Mouse (Mus musculus) MEL (cell line): ENCODE measurements around the gene Rnf10. TPM values are rescaled to one million over a fixed set of nuclear protein-coding genes. Genes with fewer than 3 reads are reported as not detected.

Source experiments
- DNase-seq: peaks from one replicate; pipeline ENCODE4 v3.0.0; 2011; ENCODE audit warnings: low read depth, low spot score
- H3K27ac ChIP-seq: 2 replicates; pipeline ENCODE4 v1.5.1; 2012; ENCODE audit warnings: low read depth, mild to moderate bottlenecking, control low read depth, low read length, moderate library complexity; ENCODE audit not compliant: control insufficient read depth
- H3K27me3 ChIP-seq, 2 experiments: fragments of 150-350 bp in 1 of 2; sonication (generic) in 1 of 2; 2 replicates each; pipeline ENCODE4 v1.6.1; 2012; ENCODE audit warnings: low read length in 2 of 2, mild to moderate bottlenecking in 2 of 2, improper control_type of control experiment in 1 of 2, moderate library complexity in 1 of 2; ENCODE audit not compliant: insufficient read depth in 2 of 2, control insufficient read depth in 1 of 2
- H3K36me3 ChIP-seq, 2 experiments: 2 replicates each; pipeline ENCODE4 v1.6.1; 2012 to 2014; ENCODE audit warnings: low read length in 2 of 2, improper control_type of control experiment in 1 of 2, inconsistent platforms in 1 of 2, mild to moderate bottlenecking in 1 of 2; ENCODE audit not compliant: insufficient read depth in 2 of 2, control insufficient read depth in 1 of 2
- H3K4me1 ChIP-seq, 2 experiments: fragments of 150-350 bp in 1 of 2; sonication (generic) in 1 of 2; 2 replicates each; pipeline ENCODE4 v1.6.1; 2012; ENCODE audit warnings: low read length in 2 of 2, improper control_type of control experiment in 1 of 2, mild to moderate bottlenecking in 1 of 2; ENCODE audit not compliant: insufficient read depth in 2 of 2, control insufficient read depth in 1 of 2
- H3K4me3 ChIP-seq, 2 experiments: fragments of 150-350 bp in 1 of 2; sonication (generic) in 1 of 2; 2 replicates each; pipeline ENCODE4 v1.5.1; 2012; ENCODE audit warnings: low read depth in 2 of 2, low read length in 2 of 2, mild to moderate bottlenecking in 2 of 2, moderate library complexity in 2 of 2, control low read depth in 1 of 2, improper control_type of control experiment in 1 of 2; ENCODE audit not compliant: control insufficient read depth in 1 of 2, insufficient read depth in 1 of 2
- H3K79me2 ChIP-seq: 2 replicates; pipeline ENCODE4 v1.6.1; 2012; ENCODE audit warnings: mild to moderate bottlenecking, low read length, moderate library complexity; ENCODE audit not compliant: control insufficient read depth, poor library complexity, insufficient read depth
- H3K9ac ChIP-seq: 2 replicates; pipeline ENCODE4 v1.6.1; 2012; ENCODE audit warnings: low read depth, mild to moderate bottlenecking, control low read depth, low read length, moderate library complexity; ENCODE audit not compliant: control insufficient read depth, poor library complexity, severe bottlenecking
- H3K9me3 ChIP-seq: fragments of 150-350 bp; sonication (generic); replicated peaks from 2 replicates; pipeline ENCODE4 v1.6.1; 2012; ENCODE audit warnings: mild to moderate bottlenecking, low read length, improper control_type of control experiment, moderate library complexity; ENCODE audit not compliant: insufficient read depth
- BHLHE40 ChIP-seq: IDR thresholded peaks from 2 replicates; pipeline ENCODE4 v1.6.1; 2012; ENCODE audit warnings: low read depth, mild to moderate bottlenecking, inconsistent platforms, low read length, improper control_type of control experiment, borderline replicate concordance
- CHD2 ChIP-seq: IDR thresholded peaks from 2 replicates; pipeline ENCODE4 v1.6.1; 2011; ENCODE audit warnings: low read length, improper control_type of control experiment
- CTCF ChIP-seq, 3 experiments: IDR thresholded peaks in 2 of 3; conservative IDR thresholded peaks in 1 of 3; 2 replicates each; pipeline ENCODE4 v1.5.1; 2011 to 2012; ENCODE audit warnings: low read length in 3 of 3, low read depth in 2 of 3, mild to moderate bottlenecking in 2 of 3, improper control_type of control experiment in 1 of 3, inconsistent platforms in 1 of 3, mixed read lengths in 1 of 3, moderate library complexity in 1 of 3; ENCODE audit not compliant: control insufficient read depth in 1 of 3, insufficient read depth in 1 of 3, poor library complexity in 1 of 3, severe bottlenecking in 1 of 3
- ELF1 ChIP-seq: IDR thresholded peaks from 2 replicates; pipeline ENCODE4 v1.6.1; 2014; ENCODE audit warnings: low read depth, mild to moderate bottlenecking, inconsistent platforms, low read length, improper control_type of control experiment, moderate library complexity
- ETS1 ChIP-seq: IDR thresholded peaks from 2 replicates; pipeline ENCODE4 v1.6.1; 2012; ENCODE audit warnings: low read depth, mild to moderate bottlenecking, inconsistent platforms, low read length, improper control_type of control experiment, moderate library complexity
- GABPA ChIP-seq: IDR thresholded peaks from 2 replicates; pipeline ENCODE4 v1.6.1; 2012; ENCODE audit warnings: low read depth, mild to moderate bottlenecking, inconsistent platforms, low read length, improper control_type of control experiment, moderate library complexity
- JUND ChIP-seq: IDR thresholded peaks from 2 replicates; pipeline ENCODE4 v1.6.1; 2011; ENCODE audit warnings: low read depth, mild to moderate bottlenecking, improper control_type of control experiment, low read length
- MAFK ChIP-seq: IDR thresholded peaks from 2 replicates; pipeline ENCODE4 v1.6.1; 2011; ENCODE audit warnings: low read depth, mild to moderate bottlenecking, low read length, improper control_type of control experiment, borderline replicate concordance
- MAX ChIP-seq: IDR thresholded peaks from 2 replicates; pipeline ENCODE4 v1.6.1; 2011; ENCODE audit warnings: low read length, improper control_type of control experiment
- MAZ ChIP-seq: IDR thresholded peaks from 2 replicates; pipeline ENCODE4 v1.6.1; 2012; ENCODE audit warnings: low read depth, mild to moderate bottlenecking, inconsistent platforms, low read length, improper control_type of control experiment
- MEF2A ChIP-seq: IDR thresholded peaks from 2 replicates; pipeline ENCODE4 v1.6.1; 2014; ENCODE audit warnings: low read depth, mild to moderate bottlenecking, inconsistent platforms, low read length, improper control_type of control experiment; ENCODE audit not compliant: poor library complexity, insufficient replicate concordance, severe bottlenecking; ENCODE audit errors: extremely low read depth
- MYB ChIP-seq: IDR thresholded peaks from 2 replicates; pipeline ENCODE4 v1.6.1; 2011; ENCODE audit warnings: mild to moderate bottlenecking, low read depth, low read length, improper control_type of control experiment
- NRF1 ChIP-seq: IDR thresholded peaks from 2 replicates; pipeline ENCODE4 v1.6.1; 2014; ENCODE audit warnings: low read depth, mild to moderate bottlenecking, inconsistent platforms, low read length, improper control_type of control experiment, moderate library complexity; ENCODE audit not compliant: poor library complexity, insufficient read depth, severe bottlenecking
- POLR2A ChIP-seq, 2 experiments: IDR thresholded peaks; 2 replicates each; pipeline ENCODE4 v1.6.1; 2011 to 2012; ENCODE audit warnings: low read length in 2 of 2, mild to moderate bottlenecking in 2 of 2, control low read depth in 1 of 2, improper control_type of control experiment in 1 of 2, low read depth in 1 of 2, moderate library complexity in 1 of 2; ENCODE audit not compliant: control insufficient read depth in 1 of 2, insufficient read depth in 1 of 2, poor library complexity in 1 of 2
- POLR2AphosphoS2 ChIP-seq: IDR thresholded peaks from 2 replicates; pipeline ENCODE4 v1.6.1; 2011; ENCODE audit warnings: low read length, improper control_type of control experiment
- RAD21 ChIP-seq: IDR thresholded peaks from 2 replicates; pipeline ENCODE4 v1.6.1; 2011; ENCODE audit warnings: mild to moderate bottlenecking, low read depth, low read length, improper control_type of control experiment
- SIN3A ChIP-seq: IDR thresholded peaks from 2 replicates; pipeline ENCODE4 v1.6.1; 2012; ENCODE audit warnings: low read length, improper control_type of control experiment, inconsistent platforms
- SMC3 ChIP-seq: IDR thresholded peaks from 2 replicates; pipeline ENCODE4 v1.6.1; 2011; ENCODE audit warnings: low read depth, low read length, improper control_type of control experiment
- TBP ChIP-seq: IDR thresholded peaks from 2 replicates; pipeline ENCODE4 v1.8.0; 2011; ENCODE audit warnings: low read depth, low read length, improper control_type of control experiment
- TCF12 ChIP-seq: IDR thresholded peaks from 2 replicates; pipeline ENCODE4 v1.6.1; 2014; ENCODE audit warnings: low read depth, mild to moderate bottlenecking, inconsistent platforms, low read length, improper control_type of control experiment, moderate library complexity
- UBTF ChIP-seq: IDR thresholded peaks from 2 replicates; pipeline ENCODE4 v1.6.1; 2012; ENCODE audit warnings: low read depth, mild to moderate bottlenecking, inconsistent platforms, low read length, improper control_type of control experiment, moderate library complexity, borderline replicate concordance; ENCODE audit not compliant: insufficient read depth
- USF2 ChIP-seq, 2 experiments: IDR thresholded peaks; 2 replicates each; pipeline ENCODE4 v1.6.1; 2011 to 2012; ENCODE audit warnings: improper control_type of control experiment in 2 of 2, low read length in 2 of 2, borderline replicate concordance in 1 of 2, inconsistent platforms in 1 of 2, low read depth in 1 of 2, mild to moderate bottlenecking in 1 of 2; ENCODE audit not compliant: insufficient read depth in 1 of 2
- ZKSCAN1 ChIP-seq: IDR thresholded peaks from 2 replicates; pipeline ENCODE4 v1.6.1; 2012; ENCODE audit warnings: low read depth, mild to moderate bottlenecking, inconsistent platforms, low read length, improper control_type of control experiment, moderate library complexity
- ZMIZ1 ChIP-seq: IDR thresholded peaks from 2 replicates; pipeline ENCODE4 v1.6.1; 2012; ENCODE audit warnings: low read depth, mild to moderate bottlenecking, inconsistent platforms, low read length, improper control_type of control experiment, moderate library complexity
- ZNF384 ChIP-seq: IDR thresholded peaks from 2 replicates; pipeline ENCODE4 v1.6.1; 2012; ENCODE audit warnings: low read depth, mild to moderate bottlenecking, inconsistent platforms, low read length, improper control_type of control experiment
- polyA plus RNA-seq, 2 experiments: library from polyadenylated mRNA; stranded (reverse) in 1 of 2; unstranded in 1 of 2; fragments of >175 nt in 1 of 2; fragments of >200 nt in 1 of 2; gene quantifications; 2 replicates each; pipeline versions ENCODE4 v1.2.1 to v1.2.4; 2012; ENCODE audit warnings: low replicate concordance in 2 of 2, low read depth in 1 of 2; ENCODE audit not compliant: insufficient read length in 2 of 2, insufficient read depth in 1 of 2, missing spikeins in 1 of 2
- total RNA-seq: library from RNA; depleted of rRNA; stranded (reverse); fragments of 300-350 nt; gene quantifications from 2 replicates; pipeline ENCODE4 v1.2.3, GENCODE M21; 2012

Gene Rnf10
- total and polyA plus RNA-seq, 3 experiments: 44.4 to 254 (median 165) TPM

DNA sequence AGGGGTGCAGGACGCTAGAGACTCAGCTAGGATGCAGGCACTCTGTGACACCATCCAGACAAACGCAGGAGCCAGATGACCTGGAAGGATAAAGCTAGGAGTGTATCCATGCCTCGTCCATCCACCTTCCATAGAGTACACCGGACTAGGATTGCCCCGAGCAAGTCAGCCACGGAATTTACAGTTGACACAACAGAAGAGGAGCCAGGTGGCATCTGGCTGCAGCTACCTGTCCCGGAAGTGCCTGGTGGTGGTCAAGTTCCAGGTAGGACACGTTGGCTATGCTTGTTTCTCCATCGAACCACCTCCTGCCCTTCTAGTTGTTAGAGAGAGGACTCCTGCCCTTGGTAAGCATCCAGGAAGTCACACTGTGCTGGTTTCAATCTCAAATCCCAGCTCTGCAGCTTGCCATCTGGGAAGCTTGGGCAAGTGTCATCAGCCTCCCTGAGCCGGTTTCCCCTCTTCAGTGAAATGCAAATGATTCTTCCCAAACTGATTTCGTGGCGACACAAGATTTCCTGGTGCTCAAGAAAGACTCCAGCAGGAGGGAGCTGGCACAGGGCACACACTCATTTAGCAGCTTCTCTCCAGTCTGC, 78.0 kb downstream of the Rnf10 start:
- no peak for TF ChIP-seq CHD2
- no peak for TF ChIP-seq POLR2AphosphoS2
- no peak for TF ChIP-seq RAD21
- TF ChIP-seq ZNF384: no peak
- TF ChIP-seq ZMIZ1: no peak
- TF ChIP-seq USF2 (IDR thresholded peaks at IDR 0.05; ENCODE audit: borderline replicate concordance in 1 of 2, insufficient read depth in 1 of 2, low read depth in 1 of 2, low read length in 2 of 2): no peak
- TF ChIP-seq, all 39 proteins: peak for 0
- peaks cover 0 to 7% of the 10 kb centered on the region in 2 experiments; a peak in 2 of 4 replicates for H3K27me3 ChIP-seq
- no peaks in the 10 kb centered on the region for H3K9me3 ChIP-seq
- no peak overlapping the region for H3K27ac ChIP-seq
- no peaks in the 10 kb centered on the region for H3K4me1 ChIP-seq
- DNase-seq: no peak
- H3K4me3 ChIP-seq: peak overlapping the region in 1 of 2 experiments; percentile 34; a peak in 1 of 4 replicates
- no peak overlapping the region; the same call in 1 of the 2 replicates for H3K9ac ChIP-seq
- H3K36me3 ChIP-seq: peaks cover 0 to 2% of the 10 kb centered on the region in 2 experiments; a peak in 1 of 4 replicates
- no peaks in the 10 kb centered on the region for H3K79me2 ChIP-seq

DNA sequence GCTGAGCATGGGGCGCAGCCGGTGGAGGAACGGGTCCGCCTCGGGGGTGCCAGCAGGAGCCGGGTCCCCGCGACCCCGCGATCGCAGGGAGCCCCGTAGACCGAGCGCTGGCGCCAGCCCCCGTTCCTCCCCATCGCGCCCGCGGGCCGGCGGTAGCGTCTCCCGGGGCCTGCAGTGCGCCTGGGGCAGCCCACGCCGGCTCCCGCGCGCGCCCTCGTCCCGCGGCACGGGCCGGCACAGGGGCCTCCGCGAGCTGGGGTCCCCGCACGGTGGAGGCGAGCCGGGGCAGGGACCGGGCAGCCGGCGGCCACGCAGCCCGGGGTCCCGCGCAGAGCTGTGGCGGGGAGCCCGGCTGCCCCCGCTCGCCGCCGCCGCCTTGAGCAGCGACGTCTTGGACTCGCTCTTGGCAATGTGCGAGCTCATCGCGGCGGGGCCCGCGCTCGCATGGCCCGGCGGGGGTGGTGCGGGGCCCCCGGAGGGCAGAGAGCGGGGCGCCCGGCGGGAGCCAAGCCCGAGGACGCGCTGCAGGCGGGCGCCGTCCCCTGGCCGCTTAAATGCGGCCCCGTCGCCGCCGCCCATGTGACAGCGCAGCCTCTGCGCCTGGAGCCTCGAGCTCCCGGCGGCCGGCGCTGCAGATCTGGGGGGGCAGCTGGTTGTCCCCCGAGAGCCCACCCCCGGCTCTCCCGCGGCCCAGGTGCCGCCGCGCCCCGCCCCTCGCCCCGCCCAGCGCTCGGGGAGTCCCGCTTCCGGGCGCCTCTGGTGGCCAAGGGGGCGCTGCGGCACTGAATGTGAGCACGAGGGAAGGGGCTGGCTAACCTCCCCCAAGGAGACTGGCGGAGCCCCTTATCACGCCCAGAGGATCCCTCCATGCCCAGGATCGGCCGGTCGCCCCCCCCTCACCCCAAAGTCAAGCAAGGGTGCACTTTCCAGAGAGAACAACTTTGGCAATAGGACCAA, 78.8 kb downstream of the Rnf10 start, which contains the start of gene Cabp1:
TSS of gene Cabp1 (minus strand) at position 713 of the 957 bp plus-strand sequence.
- peak within 1 kb of the TSS; percentile 40 to 48; a peak in 3 of 4 replicates for H3K4me3 ChIP-seq
- H3K9me3 ChIP-seq: no peaks in the 10 kb centered on the region
- peak within 1 kb of the TSS; percentile 44 for H3K9ac ChIP-seq
- no peak within 1 kb of the TSS for H3K27ac ChIP-seq
- H3K27me3 ChIP-seq: peaks cover 0 to 7% of the 10 kb centered on the region in 2 experiments; a peak in 2 of 4 replicates
- H3K36me3 ChIP-seq: peaks cover 0 to 2% of the 10 kb centered on the region in 2 experiments; a peak in 1 of 4 replicates
- no peaks in the 10 kb centered on the region for H3K79me2 ChIP-seq
- TF ChIP-seq MAZ (peak; percentile 45; the same call in 1 of the 2 replicates), JUND (no peak), MAFK (no peak), MAX (peak; percentile 18; the same call in 1 of the 2 replicates), MYB (no peak), ELF1 (peak; percentile 65), SMC3 (no peak), NRF1 (no peak), ZKSCAN1 (no peak), ETS1 (no peak), ZMIZ1 (no peak), CTCF (IDR thresholded peaks at IDR 0.05 in 2 of 3, conservative IDR thresholded peaks at IDR 0.05 in 1 of 3; ENCODE audit: control insufficient read depth in 1 of 3, insufficient read depth in 1 of 3, low read depth in 2 of 3, low read length in 3 of 3, poor library complexity in 1 of 3, severe bottlenecking in 1 of 3) (peak in 2 of 3 experiments; percentile 37 to 72; a peak in 4 of 6 replicates), TBP (no peak), MEF2A (no peak), UBTF (no peak), POLR2A (IDR thresholded peaks at IDR 0.05; ENCODE audit: control insufficient read depth in 1 of 2, insufficient read depth in 1 of 2, low read depth in 1 of 2, low read length in 2 of 2, poor library complexity in 1 of 2) (0 out of 4 replicates have a peak, but pooled peaks of 1 of the 2 experiments have one; percentile 18), CHD2 (no peak), BHLHE40 (no peak), USF2 (IDR thresholded peaks at IDR 0.05; ENCODE audit: borderline replicate concordance in 1 of 2, insufficient read depth in 1 of 2, low read depth in 1 of 2, low read length in 2 of 2) (no peak), GABPA (no peak), SIN3A (no peak), TCF12 (no peak)
- TF ChIP-seq, all 39 proteins: peak for 5
- H3K4me1 ChIP-seq: no peaks in the 10 kb centered on the region
- DNase-seq: peak; percentile 57
